Mouse (Mus musculus) liver, embryonic 11.5 days (tissue): ENCODE measurements around the gene Itgb3bp. TPM values are rescaled to one million over a fixed set of nuclear protein-coding genes. Genes with fewer than 3 reads are reported as not detected.

ENCODE experiments used
- ATAC-seq: fragments of 200-750 bp; cut with Nextera tagmentation; replicated peaks from 2 replicates; pipeline ENCODE4 v1.8.0; 2017; ENCODE audit warnings: moderate number of reproducible peaks, mild to moderate bottlenecking, moderate TSS enrichment, moderate library complexity; ENCODE audit not compliant: low FRiP score
- DNase-seq: peaks from one replicate; pipeline ENCODE4 v3.0.0-alpha.2; 2017; ENCODE audit warnings: low spot score
- H3K27ac ChIP-seq: fragments of 300-500 bp; sonication (generic); 2 replicates; pipeline ENCODE4 v1.5.1; 2014; ENCODE audit warnings: mild to moderate bottlenecking, low read depth, low read length, control low read depth
- H3K27me3 ChIP-seq: fragments of 300-500 bp; sonication (generic); replicated peaks from 2 replicates; pipeline ENCODE4 v1.6.1; 2014; ENCODE audit warnings: low read length, mixed read lengths; ENCODE audit not compliant: control insufficient read depth, insufficient read depth
- H3K36me3 ChIP-seq: fragments of 300-500 bp; sonication (generic); 2 replicates; pipeline ENCODE4 v1.6.1; 2014; ENCODE audit warnings: mild to moderate bottlenecking, low read length, moderate library complexity, mixed read lengths; ENCODE audit not compliant: control insufficient read depth, insufficient read depth
- H3K4me1 ChIP-seq: fragments of 300-500 bp; sonication (generic); replicated peaks from 2 replicates; pipeline ENCODE4 v1.6.1; 2014; ENCODE audit warnings: low read length, mixed read lengths; ENCODE audit not compliant: control insufficient read depth, insufficient read depth
- H3K4me2 ChIP-seq: fragments of 300-500 bp; sonication (generic); 2 replicates; pipeline ENCODE4 v1.6.1; 2014; ENCODE audit warnings: mild to moderate bottlenecking, control low read depth, moderate library complexity
- H3K4me3 ChIP-seq: fragments of 300-500 bp; sonication (generic); 2 replicates; pipeline ENCODE4 v1.5.1; 2014; ENCODE audit warnings: low read depth, low read length, control low read depth
- H3K9ac ChIP-seq: fragments of 300-500 bp; sonication (generic); 2 replicates; pipeline ENCODE4 v1.6.1; 2014; ENCODE audit warnings: low read depth, low read length, control low read depth
- H3K9me3 ChIP-seq: fragments of 300-500 bp; sonication (generic); 2 replicates; pipeline ENCODE4 v1.6.1; 2016; ENCODE audit warnings: low read length, inconsistent platforms, mixed read lengths; ENCODE audit not compliant: control insufficient read depth
- WGBS: fragments of 180-500 bp; shearing (Covaris S2); extraction: QIAGEN DNeasy Blood & Tissue Kit; methylation state at CpG from one replicate; pipeline ENCODE4 v1.1.7; 2014; 5-methylcytosine and 5-hydroxymethylcytosine counted together
- polyA plus RNA-seq: library from polyadenylated mRNA; unstranded; fragments of >200 nt; fragmentation: Nextera tagmentation; extraction: Ambion mirVana; gene quantifications from 2 replicates; pipeline ENCODE4 v1.2.1, GENCODE M21; 2014

Itgb3bp gene
- polyA plus RNA-seq, result 35.7 and 39.0 TPM in 2 replicates

DNA sequence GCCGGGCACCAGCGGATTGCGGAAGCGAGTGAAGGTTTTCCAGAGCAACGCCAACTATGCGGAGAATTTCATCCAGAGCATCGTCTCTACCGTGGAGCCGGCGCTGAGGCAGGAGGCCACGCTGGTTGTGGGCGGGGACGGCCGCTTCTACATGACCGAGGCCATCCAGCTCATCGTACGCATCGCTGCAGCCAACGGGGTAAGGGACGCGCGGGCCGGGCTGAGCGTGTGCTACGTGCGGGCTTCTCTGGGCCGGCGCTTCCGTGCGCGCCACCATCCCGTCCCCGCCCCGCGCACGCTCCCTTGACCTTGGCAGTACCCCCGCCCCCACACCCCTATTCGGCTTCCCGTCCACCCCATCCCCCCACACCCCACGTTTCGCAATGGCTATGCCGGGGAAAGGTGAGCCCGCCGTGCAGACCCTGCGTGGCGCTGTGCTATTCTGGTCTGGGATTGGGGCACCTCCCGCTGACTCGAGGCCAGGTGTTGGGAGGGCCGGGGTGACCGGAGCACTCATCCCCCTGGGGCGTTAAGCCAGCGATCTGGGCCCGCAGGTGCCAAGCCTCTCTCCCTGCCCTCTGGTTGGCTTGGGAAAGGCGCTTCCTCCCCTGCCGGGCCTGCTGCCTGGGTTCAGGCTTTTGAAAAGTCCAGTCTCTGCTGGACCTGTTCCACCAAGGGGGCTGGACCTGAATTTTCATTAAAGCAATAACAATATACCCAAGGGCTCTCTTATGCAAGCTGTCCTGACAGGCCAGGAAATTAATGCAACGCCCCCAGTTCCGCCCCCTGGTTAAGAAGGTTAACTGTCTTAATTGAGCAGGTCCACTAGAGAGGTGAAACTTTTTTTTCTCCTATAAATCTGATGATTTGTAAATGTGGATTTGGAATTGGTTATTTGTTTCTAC is at the start of gene Itgb3bp:
Gene Itgb3bp (minus strand): TSS at position 201 of the 905 bp plus-strand sequence.
- Histone ChIP-seq H3K9ac (peak within 1 kb of the TSS; percentile 68), H3K27me3 (no peaks in the 10 kb centered on the region), H3K27ac (peak within 1 kb of the TSS; percentile 95), H3K4me2 (peak within 1 kb of the TSS; percentile 70), H3K36me3 (peaks cover 4% of the 10 kb centered on the region; the same call in 1 of the 2 replicates), H3K9me3 (no peaks in the 10 kb centered on the region), H3K4me3 (peak within 1 kb of the TSS; percentile 76), H3K4me1 (peaks cover 15% of the 10 kb centered on the region)
- ATAC-seq (peak; percentile 85), DNase-seq (peak; percentile 81)
- WGBS, result under 1% methylated on average over 56 of the region's 57 CpGs

DNA sequence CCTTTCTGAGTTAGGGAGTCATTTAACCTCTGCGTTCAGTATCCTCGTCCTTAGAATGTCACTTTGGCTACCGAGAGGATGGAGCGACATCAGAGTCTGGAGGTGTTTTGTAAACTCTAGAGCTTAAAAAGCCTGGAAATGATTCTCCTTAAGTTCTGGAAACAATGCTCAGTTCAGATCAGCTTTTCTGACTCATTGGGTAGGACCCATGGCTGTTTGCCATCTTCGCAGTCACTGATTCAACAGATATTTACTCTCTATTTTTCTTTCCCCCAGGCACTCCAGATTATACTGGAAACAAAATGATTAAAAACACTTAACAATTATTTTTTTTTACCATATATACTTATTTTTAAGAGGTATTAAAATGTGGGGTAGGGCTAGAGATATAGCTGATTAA is 49.7 kb upstream of the Itgb3bp start:
- Histone ChIP-seq H3K4me2 (no peak overlapping the region), H3K4me1 (no peaks in the 10 kb centered on the region), H3K27me3 (no peaks in the 10 kb centered on the region), H3K27ac (no peak overlapping the region), H3K9me3 (no peaks in the 10 kb centered on the region), H3K9ac (no peak overlapping the region), H3K36me3 (peaks cover 10% of the 10 kb centered on the region), H3K4me3 (no peak overlapping the region)
- ATAC-seq, result no peak
- no peak for DNase-seq
- 96% methylated on average over 5 of the region's 5 CpGs for WGBS

DNA sequence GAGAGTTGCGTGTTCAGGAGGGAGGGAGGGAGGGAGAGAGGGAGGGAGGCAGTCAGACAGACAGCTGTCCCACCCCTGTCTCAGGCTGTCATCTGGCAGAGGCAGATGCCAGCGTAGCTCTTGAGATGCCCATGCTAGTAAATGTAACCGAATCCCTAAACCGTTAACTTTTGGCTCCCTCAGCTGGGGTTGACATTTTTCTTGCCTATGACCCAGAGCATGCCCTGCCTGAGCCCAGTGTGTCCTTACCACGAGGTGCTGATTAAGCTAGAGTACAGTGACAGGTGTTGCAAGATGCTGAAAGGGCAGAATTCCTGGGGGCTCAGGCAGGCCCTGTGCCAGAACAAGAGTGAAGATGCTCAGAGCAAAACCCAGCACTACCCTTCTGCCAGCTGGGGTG is 44.8 kb upstream of the Itgb3bp start:
- Histone ChIP-seq H3K27me3 (no peaks in the 10 kb centered on the region), H3K9me3 (no peaks in the 10 kb centered on the region), H3K36me3 (peaks cover 12% of the 10 kb centered on the region; the same call in 1 of the 2 replicates), H3K4me1 (no peaks in the 10 kb centered on the region), H3K4me3 (no peak overlapping the region), H3K9ac (no peak overlapping the region), H3K27ac (no peak overlapping the region), H3K4me2 (no peak overlapping the region)
- DNase-seq, result no peak
- 76% methylated on average over 5 of the region's 5 CpGs for whole genome bisulfite sequencing
- no peak for ATAC-seq

DNA sequence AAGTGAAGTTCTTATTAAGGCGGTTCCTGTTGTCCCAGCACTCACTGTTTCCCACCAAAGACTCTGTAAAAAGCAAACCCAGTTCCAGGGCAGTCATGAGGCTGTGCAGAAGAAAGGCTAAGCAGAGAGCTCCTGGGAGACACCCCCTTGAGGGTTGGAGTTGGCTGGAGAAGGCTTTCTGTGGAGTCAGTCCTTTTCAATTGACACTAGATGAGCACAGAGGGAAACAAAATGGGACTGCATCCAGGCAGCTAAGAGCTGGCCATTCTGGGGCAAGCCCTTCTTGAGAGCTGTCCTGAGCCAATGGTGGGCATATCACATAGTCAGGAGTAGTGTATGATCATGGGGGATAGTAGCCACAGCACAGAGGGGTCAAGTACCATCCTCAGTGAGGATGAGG is 44.3 kb upstream of the Itgb3bp start:
- Histone ChIP-seq H3K27ac (no peak overlapping the region), H3K4me1 (no peaks in the 10 kb centered on the region), H3K4me3 (no peak overlapping the region), H3K36me3 (peaks cover 12% of the 10 kb centered on the region; the same call in 1 of the 2 replicates), H3K27me3 (no peaks in the 10 kb centered on the region), H3K9ac (no peak overlapping the region), H3K4me2 (no peak overlapping the region), H3K9me3 (no peaks in the 10 kb centered on the region)
- DNase-seq, result no peak
- no peak for ATAC-seq
- 88% methylated on average over 1 of the region's 1 CpGs for WGBS

DNA sequence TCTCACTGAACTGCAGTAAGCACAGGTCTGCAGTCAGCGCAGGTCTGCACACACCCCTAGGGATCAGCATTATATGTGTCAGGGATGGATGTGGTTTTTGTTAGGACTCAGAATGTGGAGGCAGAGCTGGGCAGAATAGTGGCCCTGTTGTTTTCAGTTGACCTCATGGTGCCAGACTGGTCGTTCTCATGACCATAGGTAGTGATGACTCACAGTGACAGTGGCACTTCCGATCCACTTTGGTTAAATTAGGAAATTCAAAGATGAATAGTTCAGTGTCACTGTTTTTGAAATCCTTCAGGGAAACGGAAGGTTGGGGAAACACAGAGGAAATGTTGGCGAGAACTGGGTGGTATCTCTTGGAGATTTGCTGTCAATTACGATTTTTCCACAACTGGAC is 43.3 kb upstream of the Itgb3bp start:
- Histone ChIP-seq H3K9ac (no peak overlapping the region), H3K36me3 (peaks cover 15% of the 10 kb centered on the region; the same call in 1 of the 2 replicates)

DNA sequence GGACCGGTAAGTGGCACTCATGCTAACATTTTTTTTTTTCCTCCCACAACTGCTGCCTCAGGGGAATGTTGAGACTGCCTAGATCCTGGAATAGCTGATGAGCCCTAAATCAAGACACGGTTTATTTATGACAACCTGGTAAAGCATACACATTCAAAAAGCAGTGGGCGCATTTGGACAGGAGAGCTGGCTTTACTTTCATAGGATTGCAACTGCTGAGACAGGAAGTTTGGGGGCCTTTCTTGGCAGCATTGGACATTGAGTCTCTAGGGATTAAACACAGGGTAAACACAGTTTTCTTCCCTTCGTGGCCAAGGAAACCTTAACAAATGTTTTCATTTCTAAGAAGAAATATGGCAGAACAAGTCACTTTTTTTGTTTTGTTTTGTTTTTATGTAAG is 40.5 kb upstream of the Itgb3bp start:
- 81% methylated on average over 4 of the region's 4 CpGs for WGBS
- DNase-seq (no peak), ATAC-seq (no peak)

More for the DNA sequence above, 43.3 kb upstream of the Itgb3bp start:
- Histone ChIP-seq H3K4me3 (no peak overlapping the region), H3K27ac (no peak overlapping the region), H3K9me3 (no peaks in the 10 kb centered on the region), H3K27me3 (no peaks in the 10 kb centered on the region), H3K4me2 (no peak overlapping the region), H3K4me1 (no peaks in the 10 kb centered on the region)
- ATAC-seq, result no peak
- no peak for DNase-seq
- WGBS, result 87% methylated on average over 6 of the region's 6 CpGs

DNA sequence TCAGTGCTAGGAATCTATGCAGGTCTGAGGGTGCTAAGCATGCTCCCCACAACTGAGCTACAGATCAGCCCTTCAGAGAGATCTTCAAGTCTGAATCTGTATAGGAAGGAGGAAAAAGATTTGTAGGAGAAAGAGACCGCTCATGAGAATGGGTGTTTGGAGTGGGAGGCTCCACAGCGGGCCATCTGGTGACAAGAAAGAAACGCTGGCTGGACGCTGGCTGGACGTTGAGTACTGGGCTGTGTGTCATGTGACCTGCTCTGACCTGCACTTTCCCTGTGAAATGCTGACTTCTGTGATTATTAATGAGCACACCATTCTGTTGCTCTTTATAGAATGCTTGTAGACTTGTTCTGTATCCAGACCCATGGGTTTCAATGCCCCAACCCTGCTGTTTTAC is 39.7 kb upstream of the Itgb3bp start:
- Histone ChIP-seq H3K9me3 (no peaks in the 10 kb centered on the region), H3K4me2 (no peak overlapping the region), H3K9ac (no peak overlapping the region), H3K27ac (no peak overlapping the region), H3K4me1 (no peaks in the 10 kb centered on the region), H3K4me3 (no peak overlapping the region), H3K27me3 (no peaks in the 10 kb centered on the region), H3K36me3 (peaks cover 26% of the 10 kb centered on the region; the same call in 1 of the 2 replicates)
- WGBS, result 68% methylated on average over 5 of the region's 5 CpGs
- ATAC-seq (no peak), DNase-seq (no peak)

More for the DNA sequence above, 40.5 kb upstream of the Itgb3bp start:
- Histone ChIP-seq H3K27ac (no peak overlapping the region), H3K4me3 (no peak overlapping the region), H3K9ac (no peak overlapping the region), H3K4me2 (no peak overlapping the region), H3K4me1 (no peaks in the 10 kb centered on the region), H3K36me3 (peaks cover 23% of the 10 kb centered on the region; the same call in 1 of the 2 replicates), H3K9me3 (no peaks in the 10 kb centered on the region), H3K27me3 (no peaks in the 10 kb centered on the region)

DNA sequence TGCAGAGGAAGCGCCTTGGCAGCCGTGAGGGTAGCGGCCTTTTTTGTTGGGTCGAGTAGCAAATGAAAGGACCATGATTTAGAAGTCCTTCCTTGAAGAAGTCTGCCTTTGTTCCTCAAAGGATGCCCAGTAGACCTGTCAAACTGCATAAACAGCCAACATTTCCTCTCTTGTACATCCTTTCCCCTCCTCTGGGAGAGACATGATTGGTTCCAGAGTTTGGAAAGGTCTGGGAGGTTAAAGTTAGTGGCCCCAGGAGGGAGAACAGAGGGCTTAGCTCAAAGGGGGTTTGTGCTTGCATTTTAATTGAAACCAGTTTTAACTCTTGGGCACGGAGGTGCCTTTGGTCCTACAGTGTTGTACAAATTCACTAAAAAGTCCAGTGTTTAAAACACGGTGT is 36.9 kb upstream of the Itgb3bp start:
- no peak overlapping the region for H3K4me2 ChIP-seq
- DNase-seq, result no peak
- H3K27ac ChIP-seq, result no peak overlapping the region
- no peaks in the 10 kb centered on the region for H3K4me1 ChIP-seq
- no peaks in the 10 kb centered on the region for H3K9me3 ChIP-seq
- ATAC-seq, result no peak
- H3K27me3 ChIP-seq, result no peaks in the 10 kb centered on the region
- H3K36me3 ChIP-seq, result peaks cover 27% of the 10 kb centered on the region; the same call in 1 of the 2 replicates
- no peak overlapping the region for H3K4me3 ChIP-seq
- WGBS, result 79% methylated on average over 6 of the region's 6 CpGs
- no peak overlapping the region for H3K9ac ChIP-seq
